Mouse (Mus musculus) lung, postnatal 0 days (tissue): ENCODE results near the gene Nuak1. TPM values are rescaled to one million over a fixed set of nuclear protein-coding genes. Genes with fewer than 3 reads are reported as not detected.

Experiments
- ATAC-seq: fragments of 200-750 bp; cut with Nextera tagmentation; 2 replicates; pipeline ENCODE4 v1.8.0; 2017; ENCODE audit warnings: moderate library complexity
- DNase-seq: peaks from one replicate; pipeline ENCODE4 v3.0.0-alpha.2; 2016; ENCODE audit warnings: low spot score
- H3K27ac ChIP-seq: fragments of 300-500 bp; sonication (generic); 2 replicates; pipeline ENCODE4 v1.5.1; 2014; ENCODE audit warnings: antibody characterized with exemption, mild to moderate bottlenecking, low read length, mixed read lengths
- H3K27me3 ChIP-seq: fragments of 300-500 bp; sonication (generic); replicated peaks from 2 replicates; pipeline ENCODE4 v1.6.1; 2014; ENCODE audit warnings: low read length, mixed read lengths; ENCODE audit not compliant: insufficient read depth
- H3K36me3 ChIP-seq: fragments of 300-500 bp; sonication (generic); 2 replicates; pipeline ENCODE4 v1.6.1; 2014; ENCODE audit warnings: low read length, mixed read lengths; ENCODE audit not compliant: insufficient read depth
- H3K4me1 ChIP-seq: fragments of 300-500 bp; sonication (generic); 2 replicates; pipeline ENCODE4 v1.6.1; 2014; ENCODE audit warnings: antibody characterized with exemption, low read depth, low read length, mixed read lengths; ENCODE audit not compliant: insufficient read depth
- H3K4me2 ChIP-seq: fragments of 300-500 bp; sonication (generic); replicated peaks from 2 replicates; pipeline ENCODE4 v1.6.1; 2014; ENCODE audit warnings: low read depth, mild to moderate bottlenecking, low read length, moderate library complexity, mixed read lengths
- H3K4me3 ChIP-seq: fragments of 300-500 bp; sonication (generic); 2 replicates; pipeline ENCODE4 v1.5.1; 2014; ENCODE audit warnings: low read depth, low read length
- H3K9ac ChIP-seq: fragments of 300-500 bp; sonication (generic); replicated peaks from 2 replicates; pipeline ENCODE4 v1.6.1; 2014; ENCODE audit warnings: low read depth, mild to moderate bottlenecking
- H3K9me3 ChIP-seq: fragments of 300-500 bp; sonication (generic); 2 replicates; pipeline ENCODE4 v1.6.1; 2016; ENCODE audit warnings: low read length, mixed read lengths
- CTCF ChIP-seq: IDR thresholded peaks from 2 replicates; pipeline ENCODE4 v1.5.1; 2016; ENCODE audit warnings: antibody characterized with exemption, mild to moderate bottlenecking
- EP300 ChIP-seq: IDR thresholded peaks from 2 replicates; pipeline ENCODE4 v1.6.1; 2016; ENCODE audit warnings: antibody characterized with exemption, mild to moderate bottlenecking, control low read depth
- WGBS: fragments of 180-500 bp; shearing (Covaris S2); extraction: QIAGEN DNeasy Blood & Tissue Kit; methylation state at CpG from one replicate; pipeline ENCODE4 v1.1.7; 2014; 5-methylcytosine and 5-hydroxymethylcytosine counted together
- polyA plus RNA-seq: library from polyadenylated mRNA; unstranded; fragments of >200 nt; fragmentation: Nextera tagmentation; extraction: Ambion mirVana; gene quantifications from 2 replicates; pipeline ENCODE4 v1.2.1, GENCODE M21; 2015

Nuak1 gene
- polyA plus RNA-seq, 1 experiment from 2014 or later, result 2.2 TPM

DNA sequence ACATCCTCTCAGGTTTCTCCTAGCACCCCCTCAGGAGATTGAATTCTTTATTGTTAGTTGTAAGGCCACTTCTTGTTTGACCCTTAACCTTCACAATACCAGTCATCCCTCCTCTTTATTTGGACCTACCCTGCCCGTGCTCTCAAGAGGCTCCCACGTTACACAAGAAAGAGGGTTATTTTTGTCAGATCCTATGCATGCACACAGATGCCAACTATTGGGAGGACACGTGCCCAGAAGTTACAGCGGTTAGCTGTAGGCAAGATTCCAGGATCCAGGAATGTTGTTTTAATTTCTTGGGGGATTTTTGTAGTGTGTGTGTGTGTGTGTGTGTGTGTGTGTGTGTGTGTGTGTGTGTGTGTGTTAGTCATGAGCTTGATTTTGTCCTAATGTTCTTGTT, 25.1 kb upstream of the Nuak1 start:
- Histone ChIP-seq H3K4me2 (no peak overlapping the region), H3K27me3 (no peaks in the 10 kb centered on the region), H3K9me3 (no peaks in the 10 kb centered on the region), H3K9ac (no peak overlapping the region), H3K27ac (no peak overlapping the region), H3K36me3 (no peaks in the 10 kb centered on the region), H3K4me3 (no peak overlapping the region), H3K4me1 (no peaks in the 10 kb centered on the region; the same call in 1 of the 2 replicates)
- no peak for TF ChIP-seq EP300
- no peak for TF ChIP-seq CTCF
- ATAC-seq, result peak; percentile 62
- DNase-seq, result peak; percentile 63
- 35% methylated on average over 4 of the region's 4 CpGs for WGBS

DNA sequence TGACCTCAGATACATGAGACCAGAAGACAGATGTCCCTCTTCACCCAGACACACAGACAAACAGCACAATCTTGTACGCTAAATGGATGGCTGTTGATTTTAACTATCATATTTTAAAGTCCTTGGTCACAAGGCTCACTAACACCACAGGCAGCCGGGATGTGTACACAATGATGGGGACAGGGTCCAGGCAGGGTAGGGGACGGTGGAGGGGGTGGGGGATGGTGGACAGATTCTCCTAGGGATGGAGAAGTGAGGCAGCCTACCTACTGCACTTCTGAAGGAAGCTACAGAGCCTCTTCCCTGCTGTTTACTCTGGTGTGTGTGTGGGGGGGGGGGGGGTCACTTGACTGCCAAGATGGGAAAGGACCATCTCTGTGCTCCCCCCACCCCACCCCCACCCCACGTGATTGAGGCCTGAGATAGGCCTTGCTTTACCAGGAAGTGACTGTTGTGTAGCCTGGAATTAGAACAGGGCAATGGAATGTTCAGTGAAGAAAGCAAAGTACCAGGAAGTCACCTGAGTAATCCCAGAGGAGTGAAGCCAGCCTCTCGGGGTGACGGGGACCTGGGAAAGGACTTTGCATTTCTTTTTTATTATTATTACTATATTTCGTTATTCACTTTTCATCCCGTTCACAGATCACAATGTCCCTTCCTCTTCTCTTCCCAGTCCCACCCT, 20.2 kb upstream of the Nuak1 start:
- ATAC-seq (peak; percentile 39; the same call in 1 of the 2 replicates), DNase-seq (no peak)
- H3K27ac ChIP-seq, result no peak overlapping the region
- H3K4me2 ChIP-seq, result no peak overlapping the region
- no peaks in the 10 kb centered on the region for H3K27me3 ChIP-seq
- no peaks in the 10 kb centered on the region for H3K36me3 ChIP-seq
- no peaks in the 10 kb centered on the region for H3K9me3 ChIP-seq
- no peak overlapping the region for H3K4me3 ChIP-seq
- TF ChIP-seq EP300, result no peak
- TF ChIP-seq CTCF, result no peak
- WGBS, result 52% methylated on average over 8 of the region's 8 CpGs
- H3K9ac ChIP-seq, result no peak overlapping the region
- H3K4me1 ChIP-seq, result no peaks in the 10 kb centered on the region

DNA sequence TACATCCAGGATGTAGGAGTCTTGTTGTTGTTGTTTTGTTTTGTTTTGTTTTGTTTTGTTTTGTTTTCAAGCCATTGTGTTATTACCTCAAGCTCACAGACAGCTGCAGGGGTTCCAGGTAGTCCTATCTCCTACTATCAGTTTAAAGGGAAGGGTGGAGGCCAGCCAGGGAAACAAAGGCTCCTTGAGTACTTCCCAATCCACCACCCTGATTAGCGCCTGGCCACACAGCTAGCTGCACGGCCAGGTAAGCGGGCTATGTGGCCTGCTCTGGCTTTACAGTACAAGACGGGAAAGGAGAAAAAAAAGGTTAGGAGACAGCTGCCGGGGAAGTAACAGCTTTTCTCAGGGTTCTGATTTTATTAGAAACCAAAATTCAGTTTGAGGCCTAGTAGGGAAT, 17.7 kb upstream of the Nuak1 start:
- WGBS, result 60% methylated on average over 5 of the region's 5 CpGs
- Histone ChIP-seq H3K9ac (no peak overlapping the region), H3K4me2 (peak overlapping the region; percentile 39), H3K27me3 (no peaks in the 10 kb centered on the region), H3K36me3 (no peaks in the 10 kb centered on the region), H3K27ac (no peak overlapping the region), H3K9me3 (no peaks in the 10 kb centered on the region), H3K4me3 (peak overlapping the region; percentile 14; the same call in 1 of the 2 replicates), H3K4me1 (no peaks in the 10 kb centered on the region)
- ATAC-seq (no peak), DNase-seq (no peak)
- TF ChIP-seq CTCF (no peak), EP300 (no peak)

DNA sequence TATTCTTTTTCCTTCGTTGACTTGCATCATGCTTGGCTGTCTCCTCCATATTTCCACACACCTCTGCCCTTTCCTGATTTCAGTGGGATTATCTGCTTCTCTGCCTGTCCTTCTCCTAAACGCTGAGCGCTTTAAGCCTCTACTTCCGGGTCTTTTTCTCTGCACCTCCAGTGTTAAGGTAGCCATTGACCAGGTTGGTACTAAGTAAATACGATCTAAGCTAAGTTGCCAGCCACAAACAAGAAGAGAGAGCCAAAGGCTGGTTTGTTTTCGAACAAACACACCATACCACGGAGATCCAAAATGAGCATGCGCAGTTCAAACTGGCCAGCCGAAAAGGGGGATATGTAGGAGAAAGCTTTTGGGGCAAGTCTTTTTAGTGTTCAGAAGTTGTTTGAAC, 17.1 kb upstream of the Nuak1 start:
- H3K27me3 ChIP-seq, result no peaks in the 10 kb centered on the region
- peak overlapping the region; percentile 14; the same call in 1 of the 2 replicates for H3K4me3 ChIP-seq
- DNase-seq (no peak), ATAC-seq (no peak; the same call in 1 of the 2 replicates)
- peak overlapping the region; percentile 39 for H3K4me2 ChIP-seq
- TF ChIP-seq EP300 (no peak), CTCF (no peak)
- 0 out of 2 replicates have a peak overlapping the region, but pooled peaks have one; percentile 5 for H3K9ac ChIP-seq
- H3K9me3 ChIP-seq, result no peaks in the 10 kb centered on the region
- 57% methylated on average over 9 of the region's 9 CpGs for WGBS
- no peaks in the 10 kb centered on the region for H3K36me3 ChIP-seq
- no peak overlapping the region for H3K27ac ChIP-seq
- H3K4me1 ChIP-seq, result no peaks in the 10 kb centered on the region

DNA sequence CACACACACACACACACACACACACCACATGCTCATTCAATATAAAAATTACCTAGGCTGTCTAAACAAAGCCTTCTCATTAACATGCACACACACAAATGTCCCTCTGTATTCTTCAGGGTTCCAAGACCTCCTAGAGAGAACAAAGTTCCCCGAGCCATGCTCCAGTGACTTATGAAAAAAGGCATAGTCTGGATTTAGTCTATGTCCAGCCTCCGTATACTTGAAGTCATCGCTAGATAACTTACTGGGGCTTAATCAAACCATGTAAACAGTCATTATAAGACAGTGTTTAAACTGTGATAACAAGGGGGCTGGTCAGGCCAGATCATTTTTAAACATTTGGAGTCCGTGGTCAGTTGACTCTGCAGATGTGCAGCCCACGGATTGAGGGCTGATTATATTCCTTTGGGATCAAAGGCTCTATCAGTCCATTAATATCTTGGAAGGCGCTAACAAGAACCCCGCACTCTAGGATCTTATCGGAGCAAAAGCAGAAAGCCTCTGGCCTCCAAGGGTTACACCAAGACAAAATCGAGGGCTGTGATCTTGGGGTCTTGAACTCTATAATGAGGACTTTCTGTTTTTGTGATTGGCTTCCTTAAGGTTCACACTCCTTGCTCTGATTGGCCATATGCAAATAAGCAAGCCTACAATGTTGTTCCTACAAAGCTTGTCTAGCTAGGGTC, 16.4 kb upstream of the Nuak1 start:
- no peak overlapping the region for H3K9ac ChIP-seq
- no peak overlapping the region for H3K4me2 ChIP-seq
- H3K4me3 ChIP-seq, result no peak overlapping the region
- TF ChIP-seq CTCF (no peak), EP300 (no peak)
- DNase-seq, result no peak
- no peak overlapping the region for H3K27ac ChIP-seq
- H3K36me3 ChIP-seq, result no peaks in the 10 kb centered on the region
- H3K27me3 ChIP-seq, result no peaks in the 10 kb centered on the region
- WGBS, result 27% methylated on average over 9 of the region's 9 CpGs
- H3K9me3 ChIP-seq, result no peaks in the 10 kb centered on the region
- no peak for ATAC-seq
- no peaks in the 10 kb centered on the region for H3K4me1 ChIP-seq

DNA sequence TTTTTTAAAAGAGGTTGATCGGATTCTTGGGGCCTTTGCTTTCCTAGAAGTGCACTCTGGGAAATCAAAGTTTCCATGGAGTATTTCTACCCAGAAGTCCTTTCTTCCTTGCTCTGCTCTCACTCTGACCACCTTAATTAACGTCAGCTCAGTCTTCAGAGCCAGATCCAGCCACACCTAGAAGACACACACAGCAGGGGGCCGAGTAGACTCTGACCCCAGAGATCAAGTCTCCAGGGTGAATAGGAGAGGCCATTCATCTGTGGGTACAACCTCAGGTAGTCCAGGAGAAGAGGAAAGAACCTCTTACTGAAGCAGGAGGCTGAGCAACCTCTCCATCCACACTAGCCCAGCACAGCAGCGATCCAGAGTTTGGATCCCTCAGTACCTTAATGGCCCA, 11.5 kb upstream of the Nuak1 start:
- H3K9me3 ChIP-seq, result no peaks in the 10 kb centered on the region
- TF ChIP-seq CTCF (no peak), EP300 (no peak)
- ATAC-seq, result no peak

More for the DNA sequence above, 11.5 kb upstream of the Nuak1 start:
- Histone ChIP-seq H3K4me1 (no peaks in the 10 kb centered on the region), H3K36me3 (no peaks in the 10 kb centered on the region), H3K9ac (no peak overlapping the region), H3K4me2 (no peak overlapping the region), H3K27me3 (no peaks in the 10 kb centered on the region), H3K4me3 (no peak overlapping the region), H3K27ac (no peak overlapping the region)
- 64% methylated on average over 4 of the region's 4 CpGs for WGBS
- no peak for DNase-seq
